Mouse (Mus musculus) adrenal gland, adult 18-20 months (tissue): ENCODE results near the gene Sstr5. TPM values are rescaled to one million over a fixed set of nuclear protein-coding genes. Genes with fewer than 3 reads are reported as not detected.

ENCODE experiments used
- total RNA-seq, 2 experiments: library from RNA; stranded (reverse); gene quantifications; 1 replicate in 1 of 2; 2 replicates in 1 of 2; pipeline ENCODE4 v1.2.3; 2021

The Sstr5 gene
- total RNA-seq, 2 experiments from 2014 or later = 2.1 to 2.4 TPM

Other genes starting within 250 kb of the Sstr5 start
- gene Baiap3, start 240.9 kb downstream of the Sstr5 start, total RNA-seq = 10 to 100 TPM; 11.7 to 16.2 TPM
- 100 to 1,000 TPM; 207 to 260 TPM for gene Ube2i, start 222.7 kb downstream of the Sstr5 start, total RNA-seq
- under 1 TPM; 0.33 to 0.48 TPM for gene Prss34, start 198.9 kb downstream of the Sstr5 start, total RNA-seq
- gene Prss28, start 188.6 kb downstream of the Sstr5 start, total RNA-seq = not detected
- gene Prss29, start 178.6 kb downstream of the Sstr5 start, total RNA-seq = not detected
- gene Tpsab1, start 151.7 kb downstream of the Sstr5 start, total RNA-seq = 1 to 10 TPM in 1 of 2 experiments, under 1 TPM in 1; 0.53 to 1.5 TPM
- 1 to 10 TPM; 2.9 to 6.7 TPM for gene Tpsb2, start 131.0 kb downstream of the Sstr5 start, total RNA-seq
- under 1 TPM in 1 of 2 experiments, not detected in 1; 0.38 TPM for gene Tpsg1, start 128.0 kb downstream of the Sstr5 start, total RNA-seq
- gene Cacna1h, start 63.5 kb downstream of the Sstr5 start, total RNA-seq = 10 to 100 TPM; 69.5 to 83.9 TPM
- gene Tekt4, start 42.7 kb downstream of the Sstr5 start, total RNA-seq = not detected
- 1 to 10 TPM in 1 of 2 experiments, under 1 TPM in 1; 0.73 to 1.6 TPM for gene Sox8, start 73.4 kb upstream of the Sstr5 start, total RNA-seq
- 10 to 100 TPM; 36.9 to 38.7 TPM for gene Lmf1, start 81.8 kb upstream of the Sstr5 start, total RNA-seq
- 1 to 10 TPM in 1 of 2 experiments, not detected in 1; 1.1 TPM for gene Gng13, start 219.9 kb upstream of the Sstr5 start, total RNA-seq
- gene Chtf18, start 230.1 kb upstream of the Sstr5 start, total RNA-seq = 1 to 10 TPM; 2.6 to 2.7 TPM
- gene Rpusd1, start 230.4 kb upstream of the Sstr5 start, total RNA-seq = 10 to 100 TPM; 10.2 to 12.8 TPM
- gene Mslnl, start 238.8 kb upstream of the Sstr5 start, total RNA-seq = not detected